Mouse (Mus musculus) CH12F3 (cell line): ENCODE data around the gene Ltb.

ENCODE experiments used
- in situ Hi-C: fragments of 300-500 bp; cut with MboI; formaldehyde crosslinking; loops from 2 replicates; pipeline ENCODE4 v1.14.3; 2020; ENCODE audit warnings: low sequenced_read_pairs

The Ltb gene

GRCm38 (mm10) chr17:35193881-35194843 lies at the start of gene Ltb:
Ltb (plus strand) TSS chr17:35194439.
- in situ Hi-C loops, result no loop called here

- in situ Hi-C loops, result no loop called here
Observed at GRCm38 (mm10) chr17:35146139-35146538, 48.1 kb upstream of the Ltb start.

- in situ Hi-C loops, result no loop called here
Observed at GRCm38 (mm10) chr17:35147348-35147747, 46.9 kb upstream of the Ltb start.

GRCm38 (mm10) chr17:35147922-35148639 lies 46.2 kb upstream of the Ltb start:
- in situ Hi-C loops, result no loop called here

- in situ Hi-C loops, result no loop called here
Observed at GRCm38 (mm10) chr17:35152121-35152520, 42.1 kb upstream of the Ltb start.

- in situ Hi-C loops, result no loop called here
Observed at GRCm38 (mm10) chr17:35153077-35153476, 41.2 kb upstream of the Ltb start.

- in situ Hi-C loops, result no loop called here
Observed at GRCm38 (mm10) chr17:35153931-35154330, 40.3 kb upstream of the Ltb start.

- in situ Hi-C loops, result no loop called here
Observed at GRCm38 (mm10) chr17:35154616-35155015, 39.6 kb upstream of the Ltb start.

GRCm38 (mm10) chr17:35155451-35155850 lies 38.8 kb upstream of the Ltb start:
- in situ Hi-C loops, result no loop called here

- in situ Hi-C loops, result no loop called here
Observed at GRCm38 (mm10) chr17:35156461-35157200, 37.6 kb upstream of the Ltb start.

GRCm38 (mm10) chr17:35157254-35157653 lies 37.0 kb upstream of the Ltb start:
- in situ Hi-C loops, result no loop called here

- in situ Hi-C loops, result no loop called here
Observed at GRCm38 (mm10) chr17:35157661-35158175, 36.5 kb upstream of the Ltb start.

- in situ Hi-C loops, result no loop called here
Observed at GRCm38 (mm10) chr17:35158850-35159593, 35.2 kb upstream of the Ltb start.

- in situ Hi-C loops, result no loop called here
Observed at GRCm38 (mm10) chr17:35159638-35160037, 34.6 kb upstream of the Ltb start.

GRCm38 (mm10) chr17:35161421-35161820 lies 32.8 kb upstream of the Ltb start:
- in situ Hi-C loops, result no loop called here

GRCm38 (mm10) chr17:35162121-35162520 lies 32.1 kb upstream of the Ltb start:
- in situ Hi-C loops, result no loop called here

GRCm38 (mm10) chr17:35162730-35163129 lies 31.5 kb upstream of the Ltb start:
- in situ Hi-C loops, result no loop called here

- in situ Hi-C loops, result no loop called here
Observed at GRCm38 (mm10) chr17:35163326-35164081, 30.7 kb upstream of the Ltb start.

- in situ Hi-C loops, result no loop called here
Observed at GRCm38 (mm10) chr17:35164218-35164567, 30.0 kb upstream of the Ltb start.
